Mouse (Mus musculus) bone marrow macrophage, adult 2 months (primary cell): ENCODE data around the gene Klhl33.
"Not testable (repeated sequence)": the region's sequence is repeated elsewhere in the genome, so short reads cannot be mapped to it uniquely, and the experiment has no call there.

Experiments used
- CTCF ChIP-seq: IDR thresholded peaks from 2 replicates; pipeline ENCODE4 v1.5.1; 2012; ENCODE audit warnings: low read depth, mild to moderate bottlenecking, low read length, moderate library complexity
- POLR2A ChIP-seq: IDR thresholded peaks from 2 replicates; pipeline ENCODE4 v1.6.1; 2012; ENCODE audit warnings: mild to moderate bottlenecking, low read depth, low read length, borderline replicate concordance

GRCm38 (mm10) chr14:50865005-50865404, 32.3 kb downstream of the Klhl33 start:
- TF ChIP-seq POLR2A, CTCF: not testable (repeated sequence)
